Mouse (Mus musculus) heart, postnatal 4 days (tissue): ENCODE results near the gene Grap. TPM values are rescaled to one million over a fixed set of nuclear protein-coding genes. Genes with fewer than 3 reads are reported as not detected.

ENCODE experiments used
- total RNA-seq, 2 experiments: library from RNA; stranded (reverse); gene quantifications; 2 replicates each; pipeline ENCODE4 v1.2.3; 2021

Gene Grap
- total RNA-seq, 2 experiments from 2014 or later, result 8.8 to 10.4 TPM

Other genes starting within 250 kb of the Grap start
- under 1 TPM; 0.14 to 0.16 TPM for gene Rnf112, start 199.1 kb upstream of the Grap start, total RNA-seq
- gene Mfap4, start 167.8 kb upstream of the Grap start, total RNA-seq, result 10 to 100 TPM; 70.7 to 78.0 TPM
- 10 to 100 TPM; 16.0 to 16.8 TPM for gene Mapk7, start 158.9 kb upstream of the Grap start, total RNA-seq
- 10 to 100 TPM in 1 of 2 experiments, 1 to 10 TPM in 1; 9.8 to 12.0 TPM for gene B9d1, start 148.1 kb upstream of the Grap start, total RNA-seq
- 10 to 100 TPM; 33.6 to 34.7 TPM for gene Epn2, start 73.6 kb upstream of the Grap start, total RNA-seq
- under 1 TPM; 0.17 to 0.25 TPM for gene Fam83g, start 30.8 kb downstream of the Grap start, total RNA-seq
- not detected for gene Slc5a10, start 67.6 kb downstream of the Grap start, total RNA-seq
- 10 to 100 TPM; 12.3 to 12.5 TPM for gene Prpsap2, start 108.8 kb downstream of the Grap start, total RNA-seq
- 10 to 100 TPM; 30.3 to 32.1 TPM for gene Ulk2, start 201.8 kb downstream of the Grap start, total RNA-seq